Mouse (Mus musculus): Measurements from ENCODE around the gene Gm49378.

GRCm38 (mm10) chr14:55603633-55604576 is 33.8 kb downstream of the Gm49378 start:
- peak; percentile 86 for TF ChIP-seq CTCF (IDR thresholded peaks at IDR 0.05; ENCODE audit: extremely low read depth, insufficient read depth, insufficient read length, insufficient replicate concordance)
- peak; percentile 54; the same call in 1 of the 2 replicates for TF ChIP-seq POLR2A (IDR thresholded peaks at IDR 0.05; ENCODE audit: low read depth, low read length)
